Mouse (Mus musculus) myocyte (in vitro differentiated cells): ENCODE data around the gene Dynlt1b.
"Not testable (repeated sequence)": the region's sequence is repeated elsewhere in the genome, so short reads cannot be mapped to it uniquely, and the experiment has no call there.

Source experiments
- CEBPB ChIP-seq: IDR thresholded peaks from 2 replicates; pipeline ENCODE4 v1.6.1; 2011; ENCODE audit warnings: mild to moderate bottlenecking, moderate library complexity; ENCODE audit not compliant: poor library complexity, insufficient read depth, severe bottlenecking
- E2F4 ChIP-seq: IDR thresholded peaks from one replicate; pipeline ENCODE4 v1.6.1; 2011; ENCODE audit warnings: mild to moderate bottlenecking, control low read depth, moderate library complexity; ENCODE audit not compliant: insufficient read depth
- MAX ChIP-seq: IDR thresholded peaks from one replicate; pipeline ENCODE4 v1.6.1; 2011; ENCODE audit warnings: low read depth, mild to moderate bottlenecking, control low read depth
- MYOD1 ChIP-seq, 3 experiments: IDR thresholded peaks; one replicate each; pipeline ENCODE4 v1.6.1; 2011; ENCODE audit warnings: control low read depth in 2 of 3, low read depth in 2 of 3, mild to moderate bottlenecking in 2 of 3, moderate library complexity in 1 of 3; ENCODE audit not compliant: insufficient read length in 2 of 3, control insufficient read depth in 1 of 3
- MYOG ChIP-seq, 3 experiments: IDR thresholded peaks; one replicate each; pipeline ENCODE4 v1.6.1; 2011; ENCODE audit warnings: control low read depth in 2 of 3, low read depth in 2 of 3, mild to moderate bottlenecking in 2 of 3; ENCODE audit not compliant: insufficient read length in 2 of 3, control insufficient read depth in 1 of 3, insufficient read depth in 1 of 3
- POLR2A ChIP-seq: IDR thresholded peaks from one replicate; pipeline ENCODE4 v1.6.1; 2011; ENCODE audit warnings: low read depth, mild to moderate bottlenecking, control low read depth, moderate library complexity; ENCODE audit not compliant: insufficient read length
- POLR2AphosphoS2 ChIP-seq: IDR thresholded peaks from one replicate; pipeline ENCODE4 v1.6.1; 2011; ENCODE audit warnings: low read depth, control low read depth; ENCODE audit not compliant: insufficient read length
- SRF ChIP-seq: IDR thresholded peaks from one replicate; pipeline ENCODE4 v1.6.1; 2011; ENCODE audit warnings: low read depth; ENCODE audit not compliant: control insufficient read depth, insufficient read length
- TCF12 ChIP-seq: IDR thresholded peaks from one replicate; pipeline ENCODE4 v1.6.1; 2011; ENCODE audit warnings: mild to moderate bottlenecking, control low read depth; ENCODE audit not compliant: poor library complexity, insufficient read depth, severe bottlenecking
- TCF3 ChIP-seq: IDR thresholded peaks from one replicate; pipeline ENCODE4 v1.6.1; 2011; ENCODE audit warnings: low read depth, control low read depth; ENCODE audit not compliant: insufficient read length
- USF1 ChIP-seq: IDR thresholded peaks from one replicate; pipeline ENCODE4 v1.6.1; 2011; ENCODE audit warnings: low read depth, mild to moderate bottlenecking, control low read depth, moderate library complexity

GRCm38 (mm10) chr17:6456614-6457402 lies 26.9 kb downstream of the Dynlt1b start:
- TF ChIP-seq POLR2A; E2F4; MAX; MYOG (IDR thresholded peaks at IDR 0.05; ENCODE audit: control insufficient read depth in 1 of 3, insufficient read depth in 1 of 3, insufficient read length in 2 of 3, low read depth in 2 of 3); TCF12; TCF3; MYOD1 (IDR thresholded peaks at IDR 0.05; ENCODE audit: control insufficient read depth in 1 of 3, insufficient read length in 2 of 3, low read depth in 2 of 3); USF1; POLR2AphosphoS2; SRF; CEBPB: not testable (repeated sequence)
